Mouse (Mus musculus) forebrain, embryonic 11.5 days (tissue): Measurements from ENCODE around the gene Atad5. TPM values are rescaled to one million over a fixed set of nuclear protein-coding genes. Genes with fewer than 3 reads are reported as not detected.
"Not testable (repeated sequence)": the region's sequence is repeated elsewhere in the genome, so short reads cannot be mapped to it uniquely, and the experiment has no call there.

ENCODE experiments used
- ATAC-seq: fragments of 200-750 bp; cut with Nextera tagmentation; replicated peaks from 2 replicates; pipeline ENCODE4 v1.8.0; 2017; ENCODE audit warnings: moderate TSS enrichment; ENCODE audit not compliant: low FRiP score
- DNase-seq: peaks from one replicate; pipeline ENCODE4 v3.0.0-alpha.2; 2017; ENCODE audit warnings: low spot score
- H3K27ac ChIP-seq: fragments of 300-500 bp; sonication (generic); 2 replicates; pipeline ENCODE4 v1.5.1; 2014; ENCODE audit warnings: low read depth, low read length
- H3K27me3 ChIP-seq: fragments of 300-500 bp; sonication (generic); 2 replicates; pipeline ENCODE4 v1.6.1; 2014; ENCODE audit warnings: mild to moderate bottlenecking, low read length, mixed read lengths; ENCODE audit not compliant: control insufficient read depth, insufficient read depth
- H3K36me3 ChIP-seq: fragments of 300-500 bp; sonication (generic); 2 replicates; pipeline ENCODE4 v1.6.1; 2014; ENCODE audit warnings: mild to moderate bottlenecking, low read length, moderate library complexity, mixed read lengths; ENCODE audit not compliant: control insufficient read depth, insufficient read depth
- H3K4me1 ChIP-seq: fragments of 300-500 bp; sonication (generic); replicated peaks from 2 replicates; pipeline ENCODE4 v1.6.1; 2014; ENCODE audit warnings: low read length, mixed read lengths; ENCODE audit not compliant: control insufficient read depth, insufficient read depth
- H3K4me2 ChIP-seq: fragments of 300-500 bp; sonication (generic); 2 replicates; pipeline ENCODE4 v1.6.1; 2014; ENCODE audit warnings: low read depth, mild to moderate bottlenecking, low read length, moderate library complexity, mixed read lengths; ENCODE audit not compliant: severe bottlenecking
- H3K4me3 ChIP-seq: fragments of 300-500 bp; sonication (generic); 2 replicates; pipeline ENCODE4 v1.5.1; 2014; ENCODE audit warnings: low read depth, low read length
- H3K9ac ChIP-seq: fragments of 300-500 bp; sonication (generic); 2 replicates; pipeline ENCODE4 v1.6.1; 2014; ENCODE audit warnings: low read length
- H3K9me3 ChIP-seq: fragments of 300-500 bp; sonication (generic); 2 replicates; pipeline ENCODE4 v1.6.1; 2016; ENCODE audit warnings: low read length, mixed read lengths; ENCODE audit not compliant: control insufficient read depth
- whole genome bisulfite sequencing: fragments of 180-500 bp; shearing (Covaris S2); extraction: QIAGEN DNeasy Blood & Tissue Kit; methylation state at CpG from one replicate; pipeline ENCODE4 v1.1.7; 2014; 5-methylcytosine and 5-hydroxymethylcytosine counted together
- polyA plus RNA-seq: library from polyadenylated mRNA; unstranded; fragments of >200 nt; fragmentation: Nextera tagmentation; extraction: Ambion mirVana; gene quantifications from 2 replicates; pipeline ENCODE4 v1.2.1, GENCODE M21; 2014

Atad5 gene
- polyA plus RNA-seq, 1 experiment from 2014 or later: 25.7 TPM

GRCm38 (mm10) chr11:80056141-80056540 lies 33.1 kb upstream of the Atad5 start:
- no peaks in the 10 kb centered on the region; the same call in 1 of the 2 replicates for H3K36me3 ChIP-seq
- no peaks in the 10 kb centered on the region for H3K9me3 ChIP-seq
- no peak overlapping the region for H3K9ac ChIP-seq
- 96% methylated on average over 9 of the region's 9 CpGs for WGBS
- no peaks in the 10 kb centered on the region for H3K27me3 ChIP-seq
- H3K4me3 ChIP-seq: no peak overlapping the region
- DNase-seq: no peak
- no peak overlapping the region for H3K27ac ChIP-seq
- H3K4me1 ChIP-seq: no peaks in the 10 kb centered on the region
- no peak overlapping the region for H3K4me2 ChIP-seq
- no peak for ATAC-seq

GRCm38 (mm10) chr11:80062159-80062558 lies 27.0 kb upstream of the Atad5 start:
- DNase-seq: no peak
- Histone ChIP-seq H3K27ac (no peak overlapping the region), H3K27me3 (no peaks in the 10 kb centered on the region), H3K36me3 (no peaks in the 10 kb centered on the region; the same call in 1 of the 2 replicates), H3K4me3 (no peak overlapping the region), H3K9ac (no peak overlapping the region), H3K9me3 (no peaks in the 10 kb centered on the region), H3K4me1 (no peaks in the 10 kb centered on the region), H3K4me2 (no peak overlapping the region)
- 58% methylated on average over 4 of the region's 4 CpGs for WGBS
- ATAC-seq: no peak

GRCm38 (mm10) chr11:80066373-80066772 lies 22.8 kb upstream of the Atad5 start:
- H3K9me3 ChIP-seq, H3K4me1 ChIP-seq, H3K4me2 ChIP-seq, H3K4me3 ChIP-seq, DNase-seq, H3K36me3 ChIP-seq, ATAC-seq, H3K9ac ChIP-seq, H3K27me3 ChIP-seq, H3K27ac ChIP-seq: not testable (repeated sequence)
- WGBS: 91% methylated on average over 4 of the region's 4 CpGs

- Histone ChIP-seq H3K4me1 (no peaks in the 10 kb centered on the region), H3K9me3 (no peaks in the 10 kb centered on the region), H3K4me2 (no peak overlapping the region), H3K4me3 (no peak overlapping the region), H3K9ac (no peak overlapping the region), H3K27ac (no peak overlapping the region), H3K27me3 (no peaks in the 10 kb centered on the region), H3K36me3 (no peaks in the 10 kb centered on the region)
- DNase-seq: no peak
- ATAC-seq: no peak
- WGBS: 90% methylated on average over 5 of the region's 5 CpGs
Measured at GRCm38 (mm10) chr11:80067558-80067957, 21.6 kb upstream of the Atad5 start.

- Histone ChIP-seq H3K27me3 (no peaks in the 10 kb centered on the region), H3K4me2 (no peak overlapping the region), H3K36me3 (no peaks in the 10 kb centered on the region), H3K4me1 (no peaks in the 10 kb centered on the region), H3K4me3 (no peak overlapping the region), H3K27ac (no peak overlapping the region), H3K9me3 (no peaks in the 10 kb centered on the region), H3K9ac (no peak overlapping the region)
- no peak for ATAC-seq
- 86% methylated on average over 3 of the region's 3 CpGs for WGBS
- no peak for DNase-seq
Measured at GRCm38 (mm10) chr11:80069815-80070214, 19.4 kb upstream of the Atad5 start.

- Histone ChIP-seq H3K9me3 (no peaks in the 10 kb centered on the region), H3K36me3 (no peaks in the 10 kb centered on the region), H3K4me3 (no peak overlapping the region), H3K27me3 (no peaks in the 10 kb centered on the region), H3K4me2 (no peak overlapping the region), H3K27ac (no peak overlapping the region), H3K4me1 (no peaks in the 10 kb centered on the region), H3K9ac (no peak overlapping the region)
- no peak for DNase-seq
- WGBS: 93% methylated on average over 2 of the region's 2 CpGs
- ATAC-seq: no peak
Measured at GRCm38 (mm10) chr11:80071039-80071438, 18.2 kb upstream of the Atad5 start.

GRCm38 (mm10) chr11:80072365-80072764 lies 16.8 kb upstream of the Atad5 start:
- no peaks in the 10 kb centered on the region for H3K9me3 ChIP-seq
- no peak overlapping the region for H3K27ac ChIP-seq
- DNase-seq (no peak), ATAC-seq (no peak)
- no peak overlapping the region for H3K4me2 ChIP-seq
- no peaks in the 10 kb centered on the region for H3K27me3 ChIP-seq
- no peaks in the 10 kb centered on the region for H3K36me3 ChIP-seq
- H3K4me3 ChIP-seq: no peak overlapping the region
- 90% methylated on average over 3 of the region's 3 CpGs for WGBS
- H3K4me1 ChIP-seq: no peaks in the 10 kb centered on the region
- H3K9ac ChIP-seq: no peak overlapping the region

GRCm38 (mm10) chr11:80075608-80076277 lies 13.5 kb upstream of the Atad5 start:
- H3K27me3 ChIP-seq: no peaks in the 10 kb centered on the region
- H3K4me2 ChIP-seq: no peak overlapping the region
- DNase-seq: no peak
- 93% methylated on average over 5 of the region's 5 CpGs for WGBS
- no peak overlapping the region for H3K27ac ChIP-seq
- no peaks in the 10 kb centered on the region for H3K36me3 ChIP-seq
- ATAC-seq: no peak
- no peaks in the 10 kb centered on the region; the same call in 1 of the 2 replicates for H3K4me1 ChIP-seq
- H3K9me3 ChIP-seq: no peaks in the 10 kb centered on the region
- H3K9ac ChIP-seq: no peak overlapping the region
- H3K4me3 ChIP-seq: no peak overlapping the region
